ENCODE assay signal across 8 mouse cellular contexts in the genomic region with DNA sequence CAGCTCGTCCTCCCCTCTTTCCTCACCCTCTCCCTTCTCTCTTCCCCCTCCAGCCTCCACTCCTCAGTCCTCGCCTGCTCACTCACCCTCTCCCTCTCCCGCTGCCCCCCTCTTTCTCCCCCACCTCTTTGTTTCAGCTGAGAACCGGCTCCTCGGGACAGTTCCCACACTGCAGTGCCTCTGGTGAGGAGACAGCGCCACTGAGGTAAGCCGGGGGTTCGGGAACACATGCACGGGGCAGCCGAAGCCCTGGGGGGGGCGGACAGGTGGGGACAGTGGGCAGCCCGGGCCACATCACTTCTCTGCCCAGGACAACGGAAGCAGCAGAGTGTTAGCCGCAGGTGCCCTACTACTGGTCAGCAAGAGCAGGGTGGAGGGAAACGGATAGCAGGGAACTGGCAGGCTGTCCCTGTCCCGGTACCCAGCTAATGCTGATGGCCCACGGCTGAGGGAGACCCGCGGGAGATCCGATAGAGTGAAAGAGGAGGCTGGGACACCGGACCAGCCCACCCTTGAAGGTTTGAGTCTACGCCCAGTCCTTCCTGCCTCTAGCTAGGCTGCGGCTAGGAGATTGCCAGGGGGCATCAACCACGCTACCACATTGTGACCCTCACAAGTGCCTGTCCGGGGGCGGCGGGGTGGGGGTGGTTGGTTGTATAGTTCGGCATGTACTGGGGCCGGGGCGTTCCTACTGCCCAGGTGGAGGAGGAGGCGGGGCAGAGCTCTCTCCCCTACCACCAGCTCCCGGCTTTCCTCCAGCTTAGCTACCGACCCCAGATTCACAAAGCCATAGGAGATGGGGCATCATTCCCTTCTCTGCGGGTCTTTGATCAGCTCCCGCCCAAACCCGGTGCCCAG. TPM values are rescaled to one million over a fixed set of nuclear protein-coding genes. Genes with fewer than 3 reads are reported as not detected.
DNase-seq lines count a peak whose midpoint lies in the region; ATAC-seq lines count a peak whose summit lies in the region.

No protein-coding gene starts in this region.

- under 1% methylated on average over 36 of the region's 36 CpGs for WGBS in kidney, embryonic 16.5 days
- WGBS in embryonic facial prominence, embryonic 12.5 days = under 1% methylated on average over 36 of the region's 36 CpGs
- 1% methylated on average over 36 of the region's 36 CpGs for WGBS in limb, embryonic 11.5 days
- under 1% methylated on average over 36 of the region's 36 CpGs for WGBS in neural tube, embryonic 13.5 days

- no peaks in the 10 kb centered on the region for H3K36me3 ChIP-seq in kidney, embryonic 16.5 days (ENCODE audit: insufficient read depth, low read length)
- no peaks in the 10 kb centered on the region for H3K36me3 ChIP-seq in embryonic facial prominence, embryonic 12.5 days
- no peaks in the 10 kb centered on the region for H3K36me3 ChIP-seq in limb, embryonic 11.5 days (ENCODE audit: control insufficient read depth, insufficient read depth, low read length)
- peaks cover 25% of the 10 kb centered on the region for H3K36me3 ChIP-seq in neural tube, embryonic 13.5 days

- no peak overlapping the region for H3K27ac ChIP-seq in kidney, embryonic 16.5 days (ENCODE audit: low read length)
- H3K27ac ChIP-seq in embryonic facial prominence, embryonic 12.5 days = 0 out of 2 replicates have a peak overlapping the region, but pooled peaks have one; percentile 23
- no peak overlapping the region for H3K27ac ChIP-seq in limb, embryonic 11.5 days (replicated peaks; ENCODE audit: low read depth, low read length)
- H3K27ac ChIP-seq in neural tube, embryonic 13.5 days (replicated peaks) = peak overlapping the region; percentile 98

- H3K4me1 ChIP-seq in kidney, embryonic 16.5 days (ENCODE audit: insufficient read depth, low read length) = peaks cover 8% of the 10 kb centered on the region; the same call in 1 of the 2 replicates
- H3K4me1 ChIP-seq in embryonic facial prominence, embryonic 12.5 days = peaks cover 12% of the 10 kb centered on the region
- H3K4me1 ChIP-seq in limb, embryonic 11.5 days (ENCODE audit: control insufficient read depth, insufficient read depth, low read length) = peaks cover 6% of the 10 kb centered on the region; the same call in 1 of the 2 replicates
- H3K4me1 ChIP-seq in neural tube, embryonic 13.5 days (replicated peaks) = peaks cover 58% of the 10 kb centered on the region

- H3K27me3 ChIP-seq in kidney, embryonic 16.5 days (ENCODE audit: insufficient read depth, low read length) = peaks cover 41% of the 10 kb centered on the region
- H3K27me3 ChIP-seq in embryonic facial prominence, embryonic 12.5 days = peaks cover 45% of the 10 kb centered on the region
- peaks cover 38% of the 10 kb centered on the region for H3K27me3 ChIP-seq in limb, embryonic 11.5 days (ENCODE audit: control insufficient read depth, insufficient read depth, low read length)
- H3K27me3 ChIP-seq in neural tube, embryonic 13.5 days = no peaks in the 10 kb centered on the region

- H3K9ac ChIP-seq in kidney, embryonic 16.5 days (replicated peaks; ENCODE audit: low read length) = peak overlapping the region; percentile 51
- peak overlapping the region; percentile 60 for H3K9ac ChIP-seq in embryonic facial prominence, embryonic 12.5 days
- peak overlapping the region; percentile 56 for H3K9ac ChIP-seq in limb, embryonic 11.5 days (ENCODE audit: low read length)
- peak overlapping the region; percentile 98 for H3K9ac ChIP-seq in neural tube, embryonic 13.5 days

- DNase-seq in kidney, adult 18-20 months = no peak
- DNase-seq in limb, embryonic 11.5 days (ENCODE audit: low spot score) = peak; percentile 51
- DNase-seq in urinary bladder, postnatal 36 days (ENCODE audit: low spot score in 2 of 2) = no peak
- no peak for DNase-seq in thymus, adult 18-20 months
- no peak for DNase-seq in urinary bladder, adult 2 months (ENCODE audit: low spot score)

- H3K4me2 ChIP-seq in kidney, embryonic 16.5 days (replicated peaks; ENCODE audit: low read depth, low read length) = peak overlapping the region; percentile 66
- H3K4me2 ChIP-seq in embryonic facial prominence, embryonic 12.5 days (replicated peaks) = peak overlapping the region; percentile 87
- H3K4me2 ChIP-seq in limb, embryonic 11.5 days (ENCODE audit: low read depth, severe bottlenecking) = peak overlapping the region; percentile 69
- H3K4me2 ChIP-seq in neural tube, embryonic 13.5 days = peak overlapping the region; percentile 83

- ATAC-seq in kidney, embryonic 16.5 days (ENCODE audit: low FRiP score, low TSS enrichment) = peak; percentile 57
- peak; percentile 83 for ATAC-seq in embryonic facial prominence, embryonic 12.5 days (ENCODE audit: insufficient number of reproducible peaks, insufficient read depth, low FRiP score, low TSS enrichment)
- ATAC-seq in limb, embryonic 11.5 days (ENCODE audit: insufficient number of reproducible peaks, low FRiP score, low TSS enrichment, low read depth) = peak; percentile 54
- peak; percentile 85 for ATAC-seq in neural tube, embryonic 13.5 days (ENCODE audit: low read depth)

- H3K4me3 ChIP-seq in kidney, embryonic 16.5 days (ENCODE audit: low read length) = peak overlapping the region; percentile 43
- H3K4me3 ChIP-seq in embryonic facial prominence, embryonic 12.5 days = peak overlapping the region; percentile 50
- H3K4me3 ChIP-seq in limb, embryonic 11.5 days (ENCODE audit: low read depth, low read length) = peak overlapping the region; percentile 36
- peak overlapping the region; percentile 86 for H3K4me3 ChIP-seq in neural tube, embryonic 13.5 days

- no peaks in the 10 kb centered on the region for H3K9me3 ChIP-seq in kidney, embryonic 16.5 days (ENCODE audit: low read length)
- H3K9me3 ChIP-seq in embryonic facial prominence, embryonic 12.5 days = no peaks in the 10 kb centered on the region
- no peaks in the 10 kb centered on the region for H3K9me3 ChIP-seq in limb, embryonic 11.5 days (ENCODE audit: control insufficient read depth, low read length)
- no peaks in the 10 kb centered on the region for H3K9me3 ChIP-seq in neural tube, embryonic 13.5 days

RNA-seq across cellular contexts. Expression of gene Glyctk, which starts 9.2 kb away (rescaled TPM):
- 14.7 and 17.1 TPM in 2 replicates for polyA plus RNA-seq in kidney, embryonic 16.5 days (2015; fragmentation: Nextera tagmentation; extraction: Ambion mirVana)
- 3.0 and 4.1 TPM in 2 replicates for polyA plus RNA-seq in embryonic facial prominence, embryonic 12.5 days (2016; fragmentation: Nextera tagmentation; extraction: Ambion mirVana)
- 1.2 and 2.1 TPM in 2 replicates for polyA plus RNA-seq in limb, embryonic 11.5 days (2014; fragmentation: Nextera tagmentation; extraction: Ambion mirVana)
- polyA plus RNA-seq in neural tube, embryonic 13.5 days (2015; fragmentation: Nextera tagmentation; extraction: Ambion mirVana) = 4.9 and 5.1 TPM in 2 replicates
- 1.1 and 1.5 TPM in 2 replicates for polyA plus RNA-seq in urinary bladder, adult 2 months (2012; rRNA removed)

RNA-seq across cellular contexts. Expression of gene Wdr82, which starts 22.0 kb away (rescaled TPM):
- polyA plus RNA-seq in kidney, embryonic 16.5 days (2015; fragmentation: Nextera tagmentation; extraction: Ambion mirVana) = 20.7 and 20.8 TPM in 2 replicates
- 30.8 and 32.6 TPM in 2 replicates for polyA plus RNA-seq in embryonic facial prominence, embryonic 12.5 days (2016; fragmentation: Nextera tagmentation; extraction: Ambion mirVana)
- polyA plus RNA-seq in limb, embryonic 11.5 days (2014; fragmentation: Nextera tagmentation; extraction: Ambion mirVana) = 26.4 and 31.3 TPM in 2 replicates
- polyA plus RNA-seq in neural tube, embryonic 13.5 days (2015; fragmentation: Nextera tagmentation; extraction: Ambion mirVana) = 27.7 and 29.6 TPM in 2 replicates
- 67.9 and 72.1 TPM in 2 replicates for polyA plus RNA-seq in urinary bladder, adult 2 months (2012; rRNA removed)

RNA-seq across cellular contexts. Expression of gene Ppm1m, which starts 50.8 kb away (rescaled TPM):
- 56.8 and 58.8 TPM in 2 replicates for polyA plus RNA-seq in kidney, embryonic 16.5 days (2015; fragmentation: Nextera tagmentation; extraction: Ambion mirVana)
- 55.2 and 57.2 TPM in 2 replicates for polyA plus RNA-seq in embryonic facial prominence, embryonic 12.5 days (2016; fragmentation: Nextera tagmentation; extraction: Ambion mirVana)
- polyA plus RNA-seq in limb, embryonic 11.5 days (2014; fragmentation: Nextera tagmentation; extraction: Ambion mirVana) = 42.2 and 42.4 TPM in 2 replicates
- polyA plus RNA-seq in neural tube, embryonic 13.5 days (2015; fragmentation: Nextera tagmentation; extraction: Ambion mirVana) = 18.7 and 22.8 TPM in 2 replicates
- polyA plus RNA-seq in urinary bladder, adult 2 months (2012; rRNA removed) = 40.2 and 47.0 TPM in 2 replicates

RNA-seq across cellular contexts. Expression of gene Col6a4, which starts 52.2 kb away (rescaled TPM):
- polyA plus RNA-seq in kidney, embryonic 16.5 days (2015; fragmentation: Nextera tagmentation; extraction: Ambion mirVana) = 0.48 and 0.75 TPM in 2 replicates
- polyA plus RNA-seq in embryonic facial prominence, embryonic 12.5 days (2016; fragmentation: Nextera tagmentation; extraction: Ambion mirVana) = 0.13 TPM in 2 replicates
- polyA plus RNA-seq in limb, embryonic 11.5 days (2014; fragmentation: Nextera tagmentation; extraction: Ambion mirVana) = not detected in 2 replicates
- polyA plus RNA-seq in neural tube, embryonic 13.5 days (2015; fragmentation: Nextera tagmentation; extraction: Ambion mirVana) = 0.22 and 0.51 TPM in 2 replicates
- polyA plus RNA-seq in urinary bladder, adult 2 months (2012; rRNA removed) = 1.3 and 1.4 TPM in 2 replicates

RNA-seq across cellular contexts. Expression of gene Twf2, which starts 54.1 kb away (rescaled TPM):
- polyA plus RNA-seq in kidney, embryonic 16.5 days (2015; fragmentation: Nextera tagmentation; extraction: Ambion mirVana) = 72.7 and 75.5 TPM in 2 replicates
- polyA plus RNA-seq in embryonic facial prominence, embryonic 12.5 days (2016; fragmentation: Nextera tagmentation; extraction: Ambion mirVana) = 66.7 and 70.6 TPM in 2 replicates
- polyA plus RNA-seq in limb, embryonic 11.5 days (2014; fragmentation: Nextera tagmentation; extraction: Ambion mirVana) = 66.5 and 68.5 TPM in 2 replicates
- polyA plus RNA-seq in neural tube, embryonic 13.5 days (2015; fragmentation: Nextera tagmentation; extraction: Ambion mirVana) = 54.1 and 57.1 TPM in 2 replicates
- polyA plus RNA-seq in urinary bladder, adult 2 months (2012; rRNA removed) = 33.1 and 35.7 TPM in 2 replicates

Comparison
In these comparisons a context has a peak if more than half of its experiments do, and no peak if none do; other contexts are left out.
1. H3K27ac ChIP-seq: peak in embryonic facial prominence, embryonic 12.5 days (single experiment) and neural tube, embryonic 13.5 days (single experiment); none in kidney, embryonic 16.5 days (single experiment) and limb, embryonic 11.5 days (single experiment).
2. H3K4me3 ChIP-seq: peak in every context shown above with its lines; median percentile 86 in neural tube, embryonic 13.5 days; 50 in embryonic facial prominence, embryonic 12.5 days; 43 in kidney, embryonic 16.5 days; 36 in limb, embryonic 11.5 days.
3. Peak in every context shown above with its lines, with median percentiles within 50 percentile points of each other: ATAC-seq, H3K4me2 ChIP-seq and H3K9ac ChIP-seq.